Mouse (Mus musculus): Measurements from ENCODE around the gene Atf7. TPM values are rescaled to one million over a fixed set of nuclear protein-coding genes. Genes with fewer than 3 reads are reported as not detected.

The Atf7 gene
- total and polyA plus RNA-seq, 3 experiments: 6.7 to 31.9 (median 8.6) TPM

DNA sequence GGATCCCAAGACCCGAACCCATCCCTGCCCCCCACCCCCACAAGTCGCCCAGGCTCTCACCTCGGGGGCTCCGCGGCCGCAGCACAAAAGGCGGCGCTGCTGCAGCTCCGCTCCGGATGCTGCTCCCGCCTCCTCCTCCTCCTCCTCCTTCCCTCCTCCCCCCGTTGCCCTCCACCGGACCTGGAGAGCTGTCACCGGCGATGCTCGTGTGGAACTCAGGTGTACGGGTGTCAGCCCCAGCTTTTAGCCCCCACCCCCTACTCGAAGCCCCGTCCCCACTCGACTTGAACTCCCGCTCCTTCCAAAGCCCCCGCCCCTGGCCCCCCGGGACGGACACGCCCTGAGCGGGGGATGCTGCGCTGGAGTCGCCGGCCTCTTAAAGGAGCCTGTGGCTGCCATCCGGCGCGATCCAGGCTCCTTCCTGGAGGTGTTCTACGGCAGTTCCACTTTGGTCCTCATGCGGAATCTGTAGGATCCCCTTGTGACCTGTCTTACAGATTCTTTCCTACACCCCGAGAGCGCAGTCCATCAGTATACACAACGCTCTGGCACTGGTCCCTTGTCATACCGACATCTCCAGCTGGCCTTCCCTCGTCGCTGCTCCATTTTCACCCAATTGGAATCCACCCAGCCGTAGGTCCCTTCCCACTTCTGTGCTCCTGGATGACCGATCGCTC is 108.4 kb downstream of the Atf7 start, which contains the start of gene Map3k12:
Map3k12 (minus strand) TSS at position 337 of the 677 bp plus-strand sequence.
- H3K27ac ChIP-seq (ENCODE audit: insufficient read depth, low read depth): 0 out of 2 replicates have a peak within 1 kb of the TSS, but pooled peaks have one; percentile 11
- H3K27me3 ChIP-seq (replicated peaks): peaks cover 3% of the 10 kb centered on the region
- H3K36me3 ChIP-seq (replicated peaks in 1 of 2; ENCODE audit: control insufficient read depth in 1 of 2, insufficient read depth in 1 of 2, low read length in 1 of 2): peaks cover 10 to 18% of the 10 kb centered on the region in 2 experiments
- DNase-seq (ENCODE audit: extremely low read depth): peak; percentile 57
- H3K79me2 ChIP-seq (replicated peaks; ENCODE audit: control insufficient read depth, extremely low read depth, insufficient read depth, poor library complexity, severe bottlenecking): peaks cover 6% of the 10 kb centered on the region
- TF ChIP-seq MXI1 (IDR thresholded peaks at IDR 0.05; ENCODE audit: low read depth, low read length) (0 out of 2 replicates have a peak, but pooled peaks have one; percentile 19), TCF12 (IDR thresholded peaks at IDR 0.05; ENCODE audit: low read depth, low read length) (0 out of 2 replicates have a peak, but pooled peaks have one; percentile 3), ETS1 (conservative IDR thresholded peaks at IDR 0.05; ENCODE audit: low read depth, low read length) (no peak), CHD2 (IDR thresholded peaks at IDR 0.05; ENCODE audit: low read length) (no peak), CTCF (conservative IDR thresholded peaks at IDR 0.05 in 1 of 2, IDR thresholded peaks at IDR 0.05 in 1 of 2; ENCODE audit: low read depth in 2 of 2, low read length in 2 of 2) (peak in 1 of 2 experiments; percentile 33; a peak in 2 of 4 replicates), UBTF (IDR thresholded peaks at IDR 0.05; ENCODE audit: low read depth, low read length) (0 out of 2 replicates have a peak, but pooled peaks have one; percentile 73), MAZ (IDR thresholded peaks at IDR 0.05; ENCODE audit: low read depth, low read length) (0 out of 2 replicates have a peak, but pooled peaks have one; percentile 48), POLR2A (IDR thresholded peaks at IDR 0.05; ENCODE audit: low read depth, low read length) (peak; percentile 33; the same call in 1 of the 2 replicates), ZKSCAN1 (IDR thresholded peaks at IDR 0.05; ENCODE audit: borderline replicate concordance, low read depth, low read length) (no peak), SIN3A (IDR thresholded peaks at IDR 0.05; ENCODE audit: low read length) (no peak; the same call in 1 of the 2 replicates)
- dilution Hi-C loops (cut with MboI; ENCODE audit: extremely low pct_ligation_motif_present, extremely low pct_unique_long_range_greater_than_20kb, low sequenced_read_pairs) (no loop called here), in situ Hi-C loops (cut with MboI; ENCODE audit: low pct_ligation_motif_present, low pct_unique_long_range_greater_than_20kb, low sequenced_read_pairs) (loop anchor here (5.0 kb wide), 1 partner anchor 50 kb away; no protein-coding TSS in a partner anchor)
- peak within 1 kb of the TSS; percentile 71 for H3K4me2 ChIP-seq (ENCODE audit: insufficient read depth, low read depth, poor library complexity, severe bottlenecking)
- H3K9me3 ChIP-seq (replicated peaks; ENCODE audit: low read length): no peaks in the 10 kb centered on the region
- peaks cover 11 to 48% of the 10 kb centered on the region in 2 experiments for H3K4me1 ChIP-seq (ENCODE audit: control insufficient read depth in 1 of 2, insufficient read depth in 2 of 2)
- H3K9ac ChIP-seq (ENCODE audit: insufficient read depth, low read depth): peak within 1 kb of the TSS; percentile 58
- H3K4me3 ChIP-seq (replicated peaks in 1 of 3; ENCODE audit: low read depth in 2 of 3, low read length in 2 of 3, poor library complexity in 1 of 3): peak within 1 kb of the TSS; percentile 61 to 75 (median 64)

DNA sequence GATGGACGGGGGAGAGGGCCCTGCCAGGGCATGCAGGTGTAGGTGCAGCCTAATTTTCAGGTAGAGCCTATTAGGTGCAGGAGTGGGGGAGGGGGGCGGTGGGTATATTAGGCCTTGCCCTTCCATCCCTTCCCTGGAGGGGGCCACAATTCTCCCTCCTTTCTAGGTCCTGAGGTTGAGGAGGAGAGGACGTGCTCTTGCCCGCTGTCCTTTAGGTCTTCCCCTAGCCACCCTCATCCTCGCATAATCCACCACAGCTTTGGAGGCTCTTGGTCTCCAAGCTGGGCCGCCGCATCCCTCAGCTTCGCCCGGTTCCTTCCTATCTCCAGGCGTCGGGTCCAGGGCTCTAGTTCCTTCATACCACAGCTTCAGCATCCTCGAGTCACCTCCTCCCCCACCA is 109.0 kb downstream of the Atf7 start:
- Histone ChIP-seq H3K4me1 (ENCODE audit: control insufficient read depth in 1 of 2, insufficient read depth in 2 of 2) (peaks cover 16 to 54% of the 10 kb centered on the region in 2 experiments), H3K36me3 (replicated peaks in 1 of 2; ENCODE audit: control insufficient read depth in 1 of 2, insufficient read depth in 1 of 2, low read length in 1 of 2) (peaks cover 6 to 12% of the 10 kb centered on the region in 2 experiments), H3K4me3 (replicated peaks in 1 of 3; ENCODE audit: low read depth in 2 of 3, low read length in 2 of 3, poor library complexity in 1 of 3) (peak overlapping the region; percentile 61 to 75 (median 64)), H3K9ac (ENCODE audit: insufficient read depth, low read depth) (peak overlapping the region; percentile 58), H3K79me2 (replicated peaks; ENCODE audit: control insufficient read depth, extremely low read depth, insufficient read depth, poor library complexity, severe bottlenecking) (peaks cover 6% of the 10 kb centered on the region), H3K4me2 (ENCODE audit: insufficient read depth, low read depth, poor library complexity, severe bottlenecking) (peak overlapping the region; percentile 71), H3K27me3 (replicated peaks) (peaks cover 3% of the 10 kb centered on the region), H3K9me3 (replicated peaks; ENCODE audit: low read length) (no peaks in the 10 kb centered on the region), H3K27ac (ENCODE audit: insufficient read depth, low read depth) (no peak overlapping the region)
- in situ Hi-C loops (cut with MboI; ENCODE audit: low pct_ligation_motif_present, low pct_unique_long_range_greater_than_20kb, low sequenced_read_pairs) (loop anchor here (5.0 kb wide), 1 partner anchor 49 kb away; no protein-coding TSS in a partner anchor), dilution Hi-C loops (cut with MboI; ENCODE audit: extremely low pct_ligation_motif_present, extremely low pct_unique_long_range_greater_than_20kb, low sequenced_read_pairs) (no loop called here)
- DNase-seq (ENCODE audit: extremely low read depth): no peak
- TF ChIP-seq EP300 (IDR thresholded peaks at IDR 0.05; ENCODE audit: low read length) (no peak), MEF2A (IDR thresholded peaks at IDR 0.05; ENCODE audit: borderline replicate concordance, low read depth, low read length) (no peak), JUN (IDR thresholded peaks at IDR 0.05; ENCODE audit: insufficient read depth, low read depth, low read length) (no peak), MAZ (IDR thresholded peaks at IDR 0.05; ENCODE audit: low read depth, low read length) (no peak), MYC (IDR thresholded peaks at IDR 0.05; ENCODE audit: low read depth, low read length) (no peak), TBP (conservative IDR thresholded peaks at IDR 0.05; ENCODE audit: low read depth, low read length) (no peak), ZKSCAN1 (IDR thresholded peaks at IDR 0.05; ENCODE audit: borderline replicate concordance, low read depth, low read length) (no peak), MAX (IDR thresholded peaks at IDR 0.05; ENCODE audit: low read length) (0 out of 2 replicates have a peak, but pooled peaks have one; percentile 25), USF1 (IDR thresholded peaks at IDR 0.05; ENCODE audit: low read depth, low read length) (no peak)

Measured in CH12.LX (cell line).